Mouse (Mus musculus) cerebellum, adult 2 months (tissue): ENCODE data around the gene Mak. TPM values are rescaled to one million over a fixed set of nuclear protein-coding genes. Genes with fewer than 3 reads are reported as not detected.

Experiments
- DNase-seq, 2 experiments: peaks; one replicate each; pipeline ENCODE4 v3.0.0; 2021
- H3K27ac ChIP-seq: fragments of 200-500 bp; 2 replicates; pipeline ENCODE4 v1.5.1; 2012; ENCODE audit warnings: low read length, control low read depth, inconsistent platforms; ENCODE audit not compliant: insufficient read depth
- H3K27me3 ChIP-seq: fragments of 200-500 bp; 2 replicates; pipeline ENCODE4 v1.6.1; 2012; ENCODE audit warnings: inconsistent platforms, mild to moderate bottlenecking, low read length, moderate library complexity; ENCODE audit not compliant: control insufficient read depth, insufficient read depth
- H3K4me1 ChIP-seq: fragments of 200-500 bp; 2 replicates; pipeline ENCODE4 v1.6.1; 2011; ENCODE audit warnings: low read length; ENCODE audit not compliant: control insufficient read depth, insufficient read depth
- H3K4me3 ChIP-seq: fragments of 200-500 bp; replicated peaks from 2 replicates; pipeline ENCODE3; 2011; ENCODE audit warnings: mild to moderate bottlenecking, low read depth, low read length, control low read depth; ENCODE audit not compliant: insufficient read depth
- CTCF ChIP-seq: fragments of 200-500 bp; IDR thresholded peaks from 2 replicates; pipeline ENCODE4 v1.5.1; 2011; ENCODE audit warnings: low read depth, mild to moderate bottlenecking, control low read depth, low read length, moderate library complexity, borderline replicate concordance; ENCODE audit not compliant: insufficient read depth
- POLR2A ChIP-seq: fragments of 200-500 bp; IDR thresholded peaks from 2 replicates; pipeline ENCODE4 v1.6.1; 2011; ENCODE audit warnings: low read length, control low read depth, borderline replicate concordance; ENCODE audit not compliant: insufficient read depth
- WGBS: fragments of 180-500 bp; shearing (Covaris S2); methylation state at CpG from one replicate; pipeline ENCODE4 v1.1.7; 2018; 5-methylcytosine and 5-hydroxymethylcytosine counted together
- polyA plus RNA-seq: library from polyadenylated mRNA; depleted of rRNA; stranded (reverse); fragments of >200 nt; gene quantifications from 2 replicates; pipeline ENCODE4 v1.2.3, GENCODE M21; 2012; rRNA removed

Gene Mak
- polyA plus RNA-seq, 1 experiment: 0.43 TPM

DNA sequence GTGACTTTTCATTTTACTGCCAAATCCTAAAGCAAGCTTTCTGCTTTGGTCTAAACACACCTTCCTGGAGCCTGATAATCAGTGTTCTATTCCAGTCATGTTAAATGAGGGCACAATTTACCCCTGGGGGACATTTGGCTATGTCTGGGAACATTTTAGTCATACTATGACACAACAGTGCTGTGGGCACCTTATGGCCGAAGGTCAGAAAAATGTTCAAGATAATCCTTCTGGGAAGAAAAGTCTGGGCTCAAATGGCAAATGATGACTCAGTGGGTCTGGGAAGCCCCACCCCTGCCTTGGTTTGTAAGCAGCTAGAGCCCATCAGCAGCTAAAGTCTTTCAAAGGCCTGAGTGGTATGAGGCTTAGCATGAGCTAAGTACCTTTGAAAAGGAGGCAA is 96.7 kb downstream of the Mak start:
- TF ChIP-seq POLR2A (no peak), CTCF (no peak)
- no peak for DNase-seq
- Histone ChIP-seq H3K27me3 (no peaks in the 10 kb centered on the region), H3K4me3 (no peak overlapping the region), H3K4me1 (no peaks in the 10 kb centered on the region), H3K27ac (no peak overlapping the region)
- 76% methylated on average over 1 of the region's 1 CpGs for WGBS

DNA sequence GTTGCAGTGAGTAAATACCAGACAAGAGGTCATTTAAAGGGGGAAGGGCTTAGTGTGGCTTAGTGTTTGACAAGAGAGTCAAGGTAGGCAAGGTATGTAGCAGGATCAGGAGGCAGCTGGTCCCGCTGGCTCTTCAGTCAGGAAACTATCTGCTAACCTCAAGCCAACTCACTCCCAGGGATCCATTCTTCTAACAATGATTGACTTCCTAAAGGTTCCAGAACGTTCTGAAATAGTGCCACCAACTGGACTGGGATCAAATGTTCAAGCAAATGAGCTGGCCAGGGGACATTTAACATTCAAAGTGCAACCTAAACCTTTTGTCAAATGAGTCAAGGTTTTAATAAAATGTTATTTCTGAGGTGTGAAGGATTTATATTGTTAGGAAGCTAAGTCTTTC is 100.2 kb downstream of the Mak start:
- Histone ChIP-seq H3K4me3 (no peak overlapping the region), H3K27ac (0 out of 2 replicates have a peak overlapping the region, but pooled peaks have one; percentile 6), H3K27me3 (no peaks in the 10 kb centered on the region), H3K4me1 (no peaks in the 10 kb centered on the region)
- no peak for TF ChIP-seq CTCF
- DNase-seq: no peak
- WGBS: 35% methylated on average over 2 of the region's 2 CpGs

DNA sequence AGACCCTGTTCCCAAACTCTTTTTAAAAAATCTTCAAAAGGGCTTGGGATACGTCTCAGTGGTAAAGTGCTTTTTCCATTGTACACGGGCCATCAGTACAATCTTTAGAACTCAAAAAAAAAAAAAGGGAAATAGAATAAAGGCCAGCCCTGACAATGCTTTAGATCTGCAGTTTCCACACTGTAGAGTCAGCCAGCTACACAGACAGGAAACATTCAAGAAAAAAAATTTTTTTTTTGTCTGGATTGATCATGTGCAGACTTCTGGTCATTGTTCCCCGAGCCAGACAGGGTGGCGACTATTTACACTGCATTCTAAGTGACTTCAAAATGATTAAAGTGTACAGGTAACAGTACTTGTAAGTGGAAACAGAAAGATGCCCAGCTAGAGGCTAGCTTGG is 100.9 kb downstream of the Mak start:
- DNase-seq: no peak
- WGBS: 86% methylated on average over 4 of the region's 4 CpGs
- Histone ChIP-seq H3K4me1 (no peaks in the 10 kb centered on the region), H3K27me3 (no peaks in the 10 kb centered on the region), H3K27ac (no peak overlapping the region), H3K4me3 (no peak overlapping the region)
- TF ChIP-seq POLR2A (no peak), CTCF (no peak)

DNA sequence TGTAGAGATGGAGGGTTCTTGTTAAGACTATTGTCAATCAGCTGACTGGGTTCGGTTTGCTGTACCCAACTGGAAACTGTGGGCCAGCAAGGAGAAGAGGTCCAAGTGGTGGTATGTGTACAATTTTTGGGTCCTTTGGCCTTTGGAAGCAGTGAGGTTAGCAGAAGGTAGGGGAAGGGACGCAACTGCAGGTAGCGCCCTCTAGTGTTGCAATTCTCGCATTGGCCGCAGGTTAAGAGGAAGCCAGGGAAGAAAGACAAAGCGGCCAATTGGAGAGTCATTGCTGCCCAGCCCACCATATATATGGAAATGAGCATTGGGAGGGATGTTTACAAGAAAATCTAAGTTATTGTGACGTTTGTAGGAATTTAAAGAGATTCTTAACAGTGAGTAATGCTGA is 101.9 kb downstream of the Mak start:
- peak in 1 of 2 experiments; percentile 13 for DNase-seq
- no peak for TF ChIP-seq POLR2A
- peak; percentile 38; the same call in 1 of the 2 replicates for TF ChIP-seq CTCF
- Histone ChIP-seq H3K4me3 (no peak overlapping the region), H3K27ac (no peak overlapping the region), H3K27me3 (no peaks in the 10 kb centered on the region), H3K4me1 (no peaks in the 10 kb centered on the region)
- WGBS: 13% methylated on average over 7 of the region's 7 CpGs

Other genes starting within 250 kb of the Mak start
- gene Gcnt2, start 220.0 kb downstream of the Mak start, polyA plus RNA-seq: 2.3 and 2.5 TPM in 2 replicates
- 55.1 and 57.4 TPM in 2 replicates for gene Pak1ip1, start 78.7 kb downstream of the Mak start, polyA plus RNA-seq
- 61.7 and 62.7 TPM in 2 replicates for gene Tmem14c, start 63.4 kb downstream of the Mak start, polyA plus RNA-seq
- not detected in 2 replicates for gene Gcm2, start 31.3 kb upstream of the Mak start, polyA plus RNA-seq
- 0.05 and 0.18 TPM in 2 replicates for gene Sycp2l, start 34.6 kb upstream of the Mak start, polyA plus RNA-seq
- 18.5 and 20.0 TPM in 2 replicates for gene Elovl2, start 140.7 kb upstream of the Mak start, polyA plus RNA-seq
- 70.5 and 76.2 TPM in 2 replicates for gene Smim13, start 170.1 kb upstream of the Mak start, polyA plus RNA-seq
- not detected in 2 replicates for gene Gm17364, start 194.3 kb upstream of the Mak start, polyA plus RNA-seq